Mouse (Mus musculus) myocyte (in vitro differentiated cells): ENCODE data around the gene Cfap20. TPM values are rescaled to one million over a fixed set of nuclear protein-coding genes. Genes with fewer than 3 reads are reported as not detected.

Source experiments
- H3K27me3 ChIP-seq: one replicate; pipeline ENCODE4 v1.6.1; 2011; ENCODE audit not compliant: control insufficient read depth, insufficient read depth, insufficient read length
- H3K36me3 ChIP-seq: one replicate; pipeline ENCODE4 v1.6.1; 2011; ENCODE audit not compliant: control insufficient read depth, insufficient read depth
- H3K4me2 ChIP-seq: one replicate; pipeline ENCODE4 v1.6.1; 2011; ENCODE audit warnings: low read depth, control low read depth
- H3K4me3 ChIP-seq: one replicate; pipeline ENCODE4 v1.5.1; 2011; ENCODE audit warnings: mild to moderate bottlenecking, control low read depth, moderate library complexity
- H3K79me2 ChIP-seq: one replicate; pipeline ENCODE4 v1.6.1; 2011; ENCODE audit not compliant: control insufficient read depth, insufficient read depth
- H3ac ChIP-seq: one replicate; pipeline ENCODE4 v1.6.1; 2011; ENCODE audit not compliant: control insufficient read depth, insufficient read length
- CEBPB ChIP-seq: IDR thresholded peaks from 2 replicates; pipeline ENCODE4 v1.6.1; 2011; ENCODE audit warnings: mild to moderate bottlenecking, moderate library complexity; ENCODE audit not compliant: poor library complexity, insufficient read depth, severe bottlenecking
- E2F4 ChIP-seq: IDR thresholded peaks from one replicate; pipeline ENCODE4 v1.6.1; 2011; ENCODE audit warnings: mild to moderate bottlenecking, control low read depth, moderate library complexity; ENCODE audit not compliant: insufficient read depth
- MAX ChIP-seq: IDR thresholded peaks from one replicate; pipeline ENCODE4 v1.6.1; 2011; ENCODE audit warnings: low read depth, mild to moderate bottlenecking, control low read depth
- MYOD1 ChIP-seq, 3 experiments: IDR thresholded peaks; one replicate each; pipeline ENCODE4 v1.6.1; 2011; ENCODE audit warnings: control low read depth in 2 of 3, low read depth in 2 of 3, mild to moderate bottlenecking in 2 of 3, moderate library complexity in 1 of 3; ENCODE audit not compliant: insufficient read length in 2 of 3, control insufficient read depth in 1 of 3
- MYOG ChIP-seq, 3 experiments: IDR thresholded peaks; one replicate each; pipeline ENCODE4 v1.6.1; 2011; ENCODE audit warnings: control low read depth in 2 of 3, low read depth in 2 of 3, mild to moderate bottlenecking in 2 of 3; ENCODE audit not compliant: insufficient read length in 2 of 3, control insufficient read depth in 1 of 3, insufficient read depth in 1 of 3
- POLR2A ChIP-seq: IDR thresholded peaks from one replicate; pipeline ENCODE4 v1.6.1; 2011; ENCODE audit warnings: low read depth, mild to moderate bottlenecking, control low read depth, moderate library complexity; ENCODE audit not compliant: insufficient read length
- POLR2AphosphoS2 ChIP-seq: IDR thresholded peaks from one replicate; pipeline ENCODE4 v1.6.1; 2011; ENCODE audit warnings: low read depth, control low read depth; ENCODE audit not compliant: insufficient read length
- REST ChIP-seq: IDR thresholded peaks from one replicate; pipeline ENCODE4 v1.6.1; 2011; ENCODE audit warnings: mild to moderate bottlenecking, control low read depth, moderate library complexity; ENCODE audit not compliant: insufficient read depth, insufficient read length
- SRF ChIP-seq: IDR thresholded peaks from one replicate; pipeline ENCODE4 v1.6.1; 2011; ENCODE audit warnings: low read depth; ENCODE audit not compliant: control insufficient read depth, insufficient read length
- TCF12 ChIP-seq: IDR thresholded peaks from one replicate; pipeline ENCODE4 v1.6.1; 2011; ENCODE audit warnings: mild to moderate bottlenecking, control low read depth; ENCODE audit not compliant: poor library complexity, insufficient read depth, severe bottlenecking
- TCF3 ChIP-seq: IDR thresholded peaks from one replicate; pipeline ENCODE4 v1.6.1; 2011; ENCODE audit warnings: low read depth, control low read depth; ENCODE audit not compliant: insufficient read length
- USF1 ChIP-seq: IDR thresholded peaks from one replicate; pipeline ENCODE4 v1.6.1; 2011; ENCODE audit warnings: low read depth, mild to moderate bottlenecking, control low read depth, moderate library complexity
- polyA plus RNA-seq: library from polyadenylated mRNA; unstranded; fragments of >200 nt; fragmentation: generic; extraction: Trizol; gene quantifications from one replicate; pipeline ENCODE4 v1.2.1, GENCODE M21; 2012; ENCODE audit warnings: missing spikeins

The Cfap20 gene
- polyA plus RNA-seq, 1 experiment: 39.9 TPM

GRCm38 (mm10) chr8:95437341-95437992, 2.8 kb upstream of the Cfap20 start:
- no peak overlapping the region for H3ac ChIP-seq
- no peaks in the 10 kb centered on the region for H3K36me3 ChIP-seq
- no peak overlapping the region for H3K4me3 ChIP-seq
- no peaks in the 10 kb centered on the region for H3K27me3 ChIP-seq
- no peak overlapping the region for H3K4me2 ChIP-seq
- peaks cover 17% of the 10 kb centered on the region for H3K79me2 ChIP-seq
- TF ChIP-seq MAX (no peak), MYOG (IDR thresholded peaks at IDR 0.05; ENCODE audit: control insufficient read depth in 1 of 3, insufficient read depth in 1 of 3, insufficient read length in 2 of 3, low read depth in 2 of 3) (no peak), TCF12 (no peak), POLR2A (no peak), SRF (no peak), E2F4 (no peak), REST (no peak), CEBPB (no peak), MYOD1 (IDR thresholded peaks at IDR 0.05; ENCODE audit: control insufficient read depth in 1 of 3, insufficient read length in 2 of 3, low read depth in 2 of 3) (no peak), TCF3 (no peak), POLR2AphosphoS2 (no peak), USF1 (no peak)

GRCm38 (mm10) chr8:95435930-95436329, 1.3 kb upstream of the Cfap20 start:
- Histone ChIP-seq H3K4me3 (no peak overlapping the region), H3K4me2 (no peak overlapping the region), H3K36me3 (no peaks in the 10 kb centered on the region), H3K27me3 (no peaks in the 10 kb centered on the region), H3ac (no peak overlapping the region), H3K79me2 (peaks cover 29% of the 10 kb centered on the region)
- TF ChIP-seq REST (no peak), CEBPB (no peak), TCF3 (no peak), E2F4 (no peak), MAX (no peak), POLR2A (no peak), POLR2AphosphoS2 (no peak), MYOD1 (IDR thresholded peaks at IDR 0.05; ENCODE audit: control insufficient read depth in 1 of 3, insufficient read length in 2 of 3, low read depth in 2 of 3) (no peak), MYOG (IDR thresholded peaks at IDR 0.05; ENCODE audit: control insufficient read depth in 1 of 3, insufficient read depth in 1 of 3, insufficient read length in 2 of 3, low read depth in 2 of 3) (no peak), SRF (no peak)

GRCm38 (mm10) chr8:95435471-95435870, 802 bp upstream of the Cfap20 start:
- H3K36me3 ChIP-seq: no peaks in the 10 kb centered on the region
- H3K27me3 ChIP-seq: no peaks in the 10 kb centered on the region
- no peak overlapping the region for H3K4me2 ChIP-seq
- no peak overlapping the region for H3ac ChIP-seq
- H3K4me3 ChIP-seq: no peak overlapping the region
- TF ChIP-seq POLR2A (no peak), POLR2AphosphoS2 (no peak), TCF12 (no peak), TCF3 (no peak), SRF (no peak), REST (no peak), MAX (no peak), MYOG (IDR thresholded peaks at IDR 0.05; ENCODE audit: control insufficient read depth in 1 of 3, insufficient read depth in 1 of 3, insufficient read length in 2 of 3, low read depth in 2 of 3) (no peak), MYOD1 (IDR thresholded peaks at IDR 0.05; ENCODE audit: control insufficient read depth in 1 of 3, insufficient read length in 2 of 3, low read depth in 2 of 3) (no peak), E2F4 (no peak), CEBPB (no peak), USF1 (no peak)
- peaks cover 34% of the 10 kb centered on the region for H3K79me2 ChIP-seq

GRCm38 (mm10) chr8:95434233-95434632, 436 bp downstream of the Cfap20 start:
- TF ChIP-seq E2F4 (no peak), TCF12 (no peak), POLR2AphosphoS2 (no peak), USF1 (no peak), MAX (no peak), SRF (no peak), REST (no peak), MYOG (IDR thresholded peaks at IDR 0.05; ENCODE audit: control insufficient read depth in 1 of 3, insufficient read depth in 1 of 3, insufficient read length in 2 of 3, low read depth in 2 of 3) (no peak), POLR2A (no peak), TCF3 (no peak), CEBPB (no peak)
- H3ac ChIP-seq: peak overlapping the region; percentile 61
- H3K27me3 ChIP-seq: no peaks in the 10 kb centered on the region
- H3K4me3 ChIP-seq: peak overlapping the region; percentile 79
- H3K4me2 ChIP-seq: peak overlapping the region; percentile 93
- peaks cover 44% of the 10 kb centered on the region for H3K79me2 ChIP-seq
- no peaks in the 10 kb centered on the region for H3K36me3 ChIP-seq
